9 mouse cellular contexts compared by ENCODE assay signal in genomic region chr7:25006586-25007364, GRCm38 (mm10). TPM values are rescaled to one million over a fixed set of nuclear protein-coding genes. Genes with fewer than 3 reads are reported as not detected.
DNase-seq lines count a peak whose midpoint lies in the region; ATAC-seq lines count a peak whose summit lies in the region.
"Had no signal": no experiment of that assay in that cellular context is flagged by ENCODE, and none has a peak within 500 bp of the region (broad histone marks: within the 10 kb centered on the region; RNA-seq: fewer than 3 reads in every experiment).

No protein-coding gene starts in this region.

- no peak overlapping the region for H3K9ac ChIP-seq in hindbrain, embryonic 15.5 days
- H3K9ac ChIP-seq in midbrain, embryonic 11.5 days (ENCODE audit: low read length) = no peak overlapping the region
- H3K9ac ChIP-seq: stomach, embryonic 15.5 days had no signal

- no peaks in the 10 kb centered on the region for H3K9me3 ChIP-seq in hindbrain, embryonic 15.5 days
- no peaks in the 10 kb centered on the region for H3K9me3 ChIP-seq in midbrain, embryonic 11.5 days (ENCODE audit: control insufficient read depth, low read length)
- H3K9me3 ChIP-seq: stomach, embryonic 15.5 days had no signal

- peak; percentile 61 for DNase-seq in cerebellum, adult 9-10 months
- DNase-seq in cerebellum, adult 11 months = no peak
- peak; percentile 33 to 56 for DNase-seq in adrenal gland, adult 18-20 months (ENCODE audit: low spot score in 2 of 2)
- no peak for DNase-seq in midbrain, embryonic 11.5 days (ENCODE audit: low spot score, missing footprints)
- DNase-seq in cerebellum, postnatal 4 days (ENCODE audit: low spot score in 2 of 2) = no peak
- DNase-seq in embryo, embryonic 10 days (ENCODE audit: low spot score) = no peak
- no peak for DNase-seq in thymus, postnatal 0 days (ENCODE audit: low spot score)

- 69% methylated on average over 12 of the region's 12 CpGs for WGBS in hindbrain, embryonic 15.5 days
- 78% methylated on average over 12 of the region's 12 CpGs for WGBS in midbrain, embryonic 11.5 days

- H3K36me3 ChIP-seq in hindbrain, embryonic 15.5 days = 0 out of 2 replicates have a peak, but pooled peaks cover 4% of the 10 kb centered on the region
- no peaks in the 10 kb centered on the region for H3K36me3 ChIP-seq in midbrain, embryonic 11.5 days (ENCODE audit: control insufficient read depth, insufficient read depth, low read length)
- H3K36me3 ChIP-seq: stomach, embryonic 15.5 days had no signal

- peak overlapping the region; percentile 94 for H3K27ac ChIP-seq in hindbrain, embryonic 15.5 days (replicated peaks)
- 0 out of 2 replicates have a peak overlapping the region, but pooled peaks have one; percentile 3 for H3K27ac ChIP-seq in midbrain, embryonic 11.5 days (ENCODE audit: low read depth, low read length)
- H3K27ac ChIP-seq: stomach, embryonic 15.5 days had no signal

- H3K27me3 ChIP-seq in hindbrain, embryonic 15.5 days = no peaks in the 10 kb centered on the region
- H3K27me3 ChIP-seq in midbrain, embryonic 11.5 days (ENCODE audit: control insufficient read depth, insufficient read depth, low read length) = peaks cover 56% of the 10 kb centered on the region

- peaks cover 82% of the 10 kb centered on the region for H3K4me1 ChIP-seq in hindbrain, embryonic 15.5 days (replicated peaks)
- H3K4me1 ChIP-seq in midbrain, embryonic 11.5 days (ENCODE audit: control insufficient read depth, insufficient read depth, low read length) = peaks cover 31% of the 10 kb centered on the region

- H3K4me2 ChIP-seq in hindbrain, embryonic 15.5 days = peak overlapping the region; percentile 79
- H3K4me2 ChIP-seq in midbrain, embryonic 11.5 days = no peak overlapping the region

- no peak for ATAC-seq in hindbrain, embryonic 15.5 days (ENCODE audit: low FRiP score, low read depth)
- no peak for ATAC-seq in midbrain, embryonic 11.5 days (ENCODE audit: low FRiP score)

- peak overlapping the region; percentile 75; the same call in 1 of the 2 replicates for H3K4me3 ChIP-seq in hindbrain, embryonic 15.5 days
- no peak overlapping the region for H3K4me3 ChIP-seq in midbrain, embryonic 11.5 days (ENCODE audit: low read depth, low read length)

RNA-seq across cellular contexts. Expression of gene Atp1a3, which starts 1.0 kb away (rescaled TPM):
- total RNA-seq in adrenal gland, adult 18-20 months (2021) = 100 to 1,000 TPM in 1 of 2 experiments, 10 to 100 TPM in 1; 30.2 to 121 TPM
- polyA plus RNA-seq in hindbrain, embryonic 15.5 days (2015; fragmentation: Nextera tagmentation; extraction: Ambion mirVana) = 487 and 576 TPM in 2 replicates
- polyA plus RNA-seq in midbrain, embryonic 11.5 days (2014; fragmentation: Nextera tagmentation; extraction: Ambion mirVana) = 34.4 and 36.0 TPM in 2 replicates
- polyA plus RNA-seq in thymus, postnatal 0 days (2015; fragmentation: Nextera tagmentation; extraction: Ambion mirVana) = 1.7 TPM in 2 replicates

RNA-seq across cellular contexts. Expression of gene Rabac1, which starts 34.2 kb away (rescaled TPM):
- total RNA-seq in adrenal gland, adult 18-20 months (2021) = 100 to 1,000 TPM; 343 to 378 TPM
- 302 and 308 TPM in 2 replicates for polyA plus RNA-seq in hindbrain, embryonic 15.5 days (2015; fragmentation: Nextera tagmentation; extraction: Ambion mirVana)
- 108 and 110 TPM in 2 replicates for polyA plus RNA-seq in midbrain, embryonic 11.5 days (2014; fragmentation: Nextera tagmentation; extraction: Ambion mirVana)
- 220 and 236 TPM in 2 replicates for polyA plus RNA-seq in thymus, postnatal 0 days (2015; fragmentation: Nextera tagmentation; extraction: Ambion mirVana)

Comparison
In these comparisons a context has a peak if more than half of its experiments do, and no peak if none do; other contexts are left out.
1. DNase-seq: peak in cerebellum, adult 9-10 months (single experiment) and adrenal gland, adult 18-20 months (2 of 2); none in cerebellum, adult 11 months (single experiment), midbrain, embryonic 11.5 days (single experiment), cerebellum, postnatal 4 days (0 of 2), embryo, embryonic 10 days (single experiment) and thymus, postnatal 0 days (single experiment).
2. RNA of gene Atp1a3, which starts 1.0 kb away (polyA plus RNA-seq): 487 to 576 TPM in hindbrain, embryonic 15.5 days; 34.4 to 36.0 TPM in midbrain, embryonic 11.5 days and 1.7 TPM in thymus, postnatal 0 days; every median in the first group is over 10 times any median in the second.